Mouse (Mus musculus): ENCODE data around the gene Hmcn2. TPM values are rescaled to one million over a fixed set of nuclear protein-coding genes. Genes with fewer than 3 reads are reported as not detected.

Hmcn2 gene
- polyA plus RNA-seq, 1 experiment from 2014 or later, result not detected

DNA sequence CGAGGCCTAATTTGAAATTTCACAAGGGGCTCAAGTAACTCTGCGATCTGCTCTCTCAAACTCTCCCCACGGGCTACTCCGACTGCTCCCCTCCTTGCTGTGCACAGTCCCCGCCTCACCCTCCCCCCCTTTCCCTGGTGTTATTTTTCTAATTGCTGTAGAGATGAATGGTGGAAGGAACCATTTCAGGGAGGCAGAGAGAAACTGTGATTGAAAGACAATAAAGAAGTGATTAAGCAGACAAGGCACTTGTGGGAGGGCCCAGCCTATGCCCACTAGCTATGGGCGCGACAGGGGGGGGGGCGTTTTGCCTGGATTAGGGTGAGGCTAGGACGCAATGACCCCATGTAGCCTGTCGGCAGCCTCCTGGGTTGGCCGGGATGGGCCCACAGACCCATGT lies 179.0 kb downstream of the Hmcn2 start:
- H3K36me3 ChIP-seq (ENCODE audit: control insufficient read depth, insufficient read depth, low read length), result no peaks in the 10 kb centered on the region
- H3K4me3 ChIP-seq (ENCODE audit: low read depth, low read length), result no peak overlapping the region
- DNase-seq (ENCODE audit: low spot score) (no peak), ATAC-seq (ENCODE audit: insufficient number of reproducible peaks, low FRiP score, low TSS enrichment, low read depth) (no peak)
- no peak overlapping the region for H3K9ac ChIP-seq (ENCODE audit: low read length)
- 74% methylated on average over 11 of the region's 11 CpGs for WGBS
- no peak overlapping the region for H3K27ac ChIP-seq (replicated peaks; ENCODE audit: low read depth, low read length)
- H3K4me1 ChIP-seq (ENCODE audit: control insufficient read depth, insufficient read depth, low read length), result peaks cover 17% of the 10 kb centered on the region; the same call in 1 of the 2 replicates
- H3K4me2 ChIP-seq (ENCODE audit: low read depth, severe bottlenecking), result no peak overlapping the region
- H3K9me3 ChIP-seq (ENCODE audit: control insufficient read depth, low read length), result 0 out of 2 replicates have a peak, but pooled peaks cover 2% of the 10 kb centered on the region
- H3K27me3 ChIP-seq (ENCODE audit: control insufficient read depth, insufficient read depth, low read length), result no peaks in the 10 kb centered on the region

DNA sequence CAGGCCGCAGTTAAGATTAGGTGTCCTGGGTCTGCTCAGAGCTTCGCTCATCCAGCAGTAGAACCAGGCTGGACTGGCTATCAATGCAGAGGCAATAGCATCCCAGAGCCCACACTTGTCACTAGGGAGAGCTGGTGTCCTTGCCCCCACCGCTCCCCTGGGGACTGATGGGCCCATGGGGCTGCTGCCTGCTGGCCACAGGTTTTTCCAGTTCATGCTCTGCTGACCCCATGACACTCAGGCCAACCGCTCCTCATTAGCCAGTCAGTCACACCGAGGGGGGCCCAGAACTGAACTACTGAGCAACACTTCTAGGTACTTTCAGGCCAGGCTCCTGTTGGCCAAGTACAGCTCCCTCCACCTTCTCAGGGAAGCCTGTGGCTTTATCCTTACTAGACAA lies 180.1 kb downstream of the Hmcn2 start:
- Histone ChIP-seq H3K4me1 (ENCODE audit: control insufficient read depth, insufficient read depth, low read length) (peaks cover 16% of the 10 kb centered on the region), H3K9ac (ENCODE audit: low read length) (no peak overlapping the region), H3K4me2 (ENCODE audit: low read depth, severe bottlenecking) (no peak overlapping the region), H3K4me3 (ENCODE audit: low read depth, low read length) (no peak overlapping the region), H3K27me3 (ENCODE audit: control insufficient read depth, insufficient read depth, low read length) (no peaks in the 10 kb centered on the region), H3K9me3 (ENCODE audit: control insufficient read depth, low read length) (0 out of 2 replicates have a peak, but pooled peaks cover 2% of the 10 kb centered on the region), H3K27ac (replicated peaks; ENCODE audit: low read depth, low read length) (no peak overlapping the region), H3K36me3 (ENCODE audit: control insufficient read depth, insufficient read depth, low read length) (no peaks in the 10 kb centered on the region)
- no peak for DNase-seq (ENCODE audit: low spot score)
- no peak for ATAC-seq (ENCODE audit: insufficient number of reproducible peaks, low FRiP score, low TSS enrichment, low read depth)
- 64% methylated on average over 5 of the region's 5 CpGs for WGBS

GRCm38 (mm10) chr2:31495046-31495476 lies 180.8 kb downstream of the Hmcn2 start:
- H3K4me1 ChIP-seq (ENCODE audit: control insufficient read depth, insufficient read depth, low read length), result peaks cover 18% of the 10 kb centered on the region
- no peaks in the 10 kb centered on the region for H3K27me3 ChIP-seq (ENCODE audit: control insufficient read depth, insufficient read depth, low read length)
- 0 out of 2 replicates have a peak, but pooled peaks cover 2% of the 10 kb centered on the region for H3K9me3 ChIP-seq (ENCODE audit: control insufficient read depth, low read length)
- ATAC-seq (ENCODE audit: insufficient number of reproducible peaks, low FRiP score, low TSS enrichment, low read depth) (no peak), DNase-seq (ENCODE audit: low spot score) (no peak)
- H3K27ac ChIP-seq (replicated peaks; ENCODE audit: low read depth, low read length), result no peak overlapping the region
- H3K4me2 ChIP-seq (ENCODE audit: low read depth, severe bottlenecking), result no peak overlapping the region
- no peak overlapping the region for H3K4me3 ChIP-seq (ENCODE audit: low read depth, low read length)
- 77% methylated on average over 13 of the region's 13 CpGs for WGBS
- H3K36me3 ChIP-seq (ENCODE audit: control insufficient read depth, insufficient read depth, low read length), result no peaks in the 10 kb centered on the region
- H3K9ac ChIP-seq (ENCODE audit: low read length), result no peak overlapping the region

GRCm38 (mm10) chr2:31496141-31496540 lies 181.9 kb downstream of the Hmcn2 start:
- 0 out of 2 replicates have a peak, but pooled peaks cover 2% of the 10 kb centered on the region for H3K9me3 ChIP-seq (ENCODE audit: control insufficient read depth, low read length)
- no peak overlapping the region for H3K4me2 ChIP-seq (ENCODE audit: low read depth, severe bottlenecking)
- peaks cover 24% of the 10 kb centered on the region for H3K4me1 ChIP-seq (ENCODE audit: control insufficient read depth, insufficient read depth, low read length)
- H3K27ac ChIP-seq (replicated peaks; ENCODE audit: low read depth, low read length), result no peak overlapping the region
- DNase-seq (ENCODE audit: low spot score) (no peak), ATAC-seq (ENCODE audit: insufficient number of reproducible peaks, low FRiP score, low TSS enrichment, low read depth) (no peak)
- 31% methylated on average over 1 of the region's 1 CpGs for WGBS
- no peak overlapping the region for H3K4me3 ChIP-seq (ENCODE audit: low read depth, low read length)
- H3K36me3 ChIP-seq (ENCODE audit: control insufficient read depth, insufficient read depth, low read length), result no peaks in the 10 kb centered on the region
- no peaks in the 10 kb centered on the region for H3K27me3 ChIP-seq (ENCODE audit: control insufficient read depth, insufficient read depth, low read length)
- H3K9ac ChIP-seq (ENCODE audit: low read length), result no peak overlapping the region

GRCm38 (mm10) chr2:31497113-31497512 lies 182.9 kb downstream of the Hmcn2 start:
- no peak overlapping the region for H3K9ac ChIP-seq (ENCODE audit: low read length)
- 64% methylated on average over 7 of the region's 7 CpGs for WGBS
- no peak overlapping the region for H3K4me3 ChIP-seq (ENCODE audit: low read depth, low read length)
- H3K27me3 ChIP-seq (ENCODE audit: control insufficient read depth, insufficient read depth, low read length), result no peaks in the 10 kb centered on the region
- no peak for ATAC-seq (ENCODE audit: insufficient number of reproducible peaks, low FRiP score, low TSS enrichment, low read depth)
- H3K27ac ChIP-seq (replicated peaks; ENCODE audit: low read depth, low read length), result no peak overlapping the region
- peaks cover 26% of the 10 kb centered on the region for H3K4me1 ChIP-seq (ENCODE audit: control insufficient read depth, insufficient read depth, low read length)
- DNase-seq (ENCODE audit: low spot score), result no peak
- no peak overlapping the region for H3K4me2 ChIP-seq (ENCODE audit: low read depth, severe bottlenecking)
- no peaks in the 10 kb centered on the region for H3K36me3 ChIP-seq (ENCODE audit: control insufficient read depth, insufficient read depth, low read length)
- H3K9me3 ChIP-seq (ENCODE audit: control insufficient read depth, low read length), result 0 out of 2 replicates have a peak, but pooled peaks cover 2% of the 10 kb centered on the region

DNA sequence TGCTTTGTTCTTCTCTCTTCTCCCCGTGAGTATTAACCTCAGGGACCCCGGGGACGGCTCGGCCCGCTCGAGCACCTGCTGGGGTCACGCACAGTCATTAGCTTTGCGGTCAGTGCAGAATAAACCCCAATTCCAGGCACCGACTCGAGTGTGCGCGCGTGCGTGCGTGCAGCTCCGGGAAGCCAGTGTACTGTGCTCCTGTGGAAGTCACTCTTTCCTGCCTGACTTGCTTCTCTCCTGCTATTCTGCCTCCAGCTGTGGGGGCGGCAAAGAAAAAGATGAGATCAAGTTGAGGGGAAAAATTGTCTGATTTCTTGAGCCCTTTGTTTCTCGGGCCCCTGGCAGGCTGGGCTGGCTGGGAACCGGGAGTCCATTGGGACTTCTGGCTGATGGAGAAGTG lies 183.4 kb downstream of the Hmcn2 start:
- no peak overlapping the region for H3K27ac ChIP-seq (replicated peaks; ENCODE audit: low read depth, low read length)
- H3K4me3 ChIP-seq (ENCODE audit: low read depth, low read length), result no peak overlapping the region
- ATAC-seq (ENCODE audit: insufficient number of reproducible peaks, low FRiP score, low TSS enrichment, low read depth) (no peak), DNase-seq (ENCODE audit: low spot score) (no peak)
- no peaks in the 10 kb centered on the region for H3K9me3 ChIP-seq (ENCODE audit: control insufficient read depth, low read length)
- H3K36me3 ChIP-seq (ENCODE audit: control insufficient read depth, insufficient read depth, low read length), result no peaks in the 10 kb centered on the region
- H3K4me1 ChIP-seq (ENCODE audit: control insufficient read depth, insufficient read depth, low read length), result peaks cover 26% of the 10 kb centered on the region
- no peaks in the 10 kb centered on the region for H3K27me3 ChIP-seq (ENCODE audit: control insufficient read depth, insufficient read depth, low read length)
- H3K4me2 ChIP-seq (ENCODE audit: low read depth, severe bottlenecking), result no peak overlapping the region
- 84% methylated on average over 19 of the region's 19 CpGs for WGBS
- no peak overlapping the region for H3K9ac ChIP-seq (ENCODE audit: low read length)

- no peaks in the 10 kb centered on the region for H3K9me3 ChIP-seq (ENCODE audit: control insufficient read depth, low read length)
- H3K4me3 ChIP-seq (ENCODE audit: low read depth, low read length), result no peak overlapping the region
- no peak overlapping the region for H3K9ac ChIP-seq (ENCODE audit: low read length)
- 30% methylated on average over 21 of the region's 21 CpGs for WGBS
- H3K4me2 ChIP-seq (ENCODE audit: low read depth, severe bottlenecking), result no peak overlapping the region
- no peak for ATAC-seq (ENCODE audit: insufficient number of reproducible peaks, low FRiP score, low TSS enrichment, low read depth)
- H3K36me3 ChIP-seq (ENCODE audit: control insufficient read depth, insufficient read depth, low read length), result no peaks in the 10 kb centered on the region
- DNase-seq (ENCODE audit: low spot score), result no peak
- H3K4me1 ChIP-seq (ENCODE audit: control insufficient read depth, insufficient read depth, low read length), result peaks cover 28% of the 10 kb centered on the region
- no peaks in the 10 kb centered on the region for H3K27me3 ChIP-seq (ENCODE audit: control insufficient read depth, insufficient read depth, low read length)
- no peak overlapping the region for H3K27ac ChIP-seq (replicated peaks; ENCODE audit: low read depth, low read length)
Measured at GRCm38 (mm10) chr2:31499327-31500291, 185.4 kb downstream of the Hmcn2 start.

DNA sequence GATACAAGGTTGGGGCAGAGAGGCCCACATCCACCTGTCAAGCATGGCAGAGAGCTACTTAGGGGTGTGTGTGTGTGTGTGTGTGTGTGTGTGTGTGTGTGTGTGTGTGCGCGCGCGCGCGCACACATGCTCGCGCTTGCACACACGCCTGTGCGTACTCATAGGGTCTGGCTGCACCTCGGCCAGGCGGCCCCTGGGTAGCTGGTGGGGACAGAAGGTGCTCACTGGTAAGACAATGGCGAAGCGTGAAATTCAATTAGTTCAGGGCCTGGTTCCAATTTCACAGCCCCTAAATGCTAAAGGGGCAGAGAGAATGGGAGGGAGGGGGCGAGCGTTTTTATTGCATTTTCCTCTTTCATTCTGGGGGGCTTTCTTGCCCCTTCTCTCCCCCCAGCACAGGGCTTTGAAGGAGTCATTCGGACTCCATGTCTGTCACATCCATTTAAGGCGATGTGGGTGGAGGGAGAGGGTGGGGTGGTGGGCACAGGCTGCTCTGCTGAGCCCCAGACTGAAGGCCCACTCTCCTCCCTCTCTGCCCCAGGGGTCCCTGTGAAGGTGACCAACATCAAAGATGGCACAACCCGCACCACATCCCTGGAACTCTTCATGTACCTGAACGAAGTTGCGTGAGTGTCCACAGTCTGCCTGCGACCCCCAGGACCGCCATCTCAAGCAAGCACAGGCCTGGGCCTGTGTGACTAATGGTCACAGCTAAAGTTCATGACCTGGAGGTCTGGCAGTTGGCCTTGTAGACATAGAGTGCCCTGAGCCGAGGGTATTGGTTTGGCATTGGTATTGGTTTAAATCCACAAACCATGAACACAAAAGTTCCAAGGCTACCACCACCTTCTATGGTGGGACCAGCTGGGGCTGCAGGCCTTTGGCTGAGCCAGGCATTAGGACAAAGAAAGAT lies 186.3 kb downstream of the Hmcn2 start:
- ATAC-seq (ENCODE audit: insufficient number of reproducible peaks, low FRiP score, low TSS enrichment, low read depth), result no peak
- H3K27me3 ChIP-seq (ENCODE audit: control insufficient read depth, insufficient read depth, low read length), result no peaks in the 10 kb centered on the region

More for the DNA sequence above, 186.3 kb downstream of the Hmcn2 start:
- no peak for DNase-seq (ENCODE audit: low spot score)
- no peaks in the 10 kb centered on the region for H3K9me3 ChIP-seq (ENCODE audit: control insufficient read depth, low read length)
- H3K9ac ChIP-seq (ENCODE audit: low read length), result no peak overlapping the region
- no peaks in the 10 kb centered on the region for H3K36me3 ChIP-seq (ENCODE audit: control insufficient read depth, insufficient read depth, low read length)
- no peak overlapping the region for H3K27ac ChIP-seq (replicated peaks; ENCODE audit: low read depth, low read length)
- 66% methylated on average over 24 of the region's 24 CpGs for WGBS
- no peak overlapping the region for H3K4me2 ChIP-seq (ENCODE audit: low read depth, severe bottlenecking)
- peaks cover 28% of the 10 kb centered on the region for H3K4me1 ChIP-seq (ENCODE audit: control insufficient read depth, insufficient read depth, low read length)
- H3K4me3 ChIP-seq (ENCODE audit: low read depth, low read length), result no peak overlapping the region

All from limb, embryonic 11.5 days (tissue).